Mouse (Mus musculus) hindbrain, embryonic 11.5 days (tissue): Measurements from ENCODE around the gene Stxbp4. TPM values are rescaled to one million over a fixed set of nuclear protein-coding genes. Genes with fewer than 3 reads are reported as not detected.

Experiments used
- ATAC-seq: fragments of 200-750 bp; cut with Nextera tagmentation; 2 replicates; pipeline ENCODE4 v1.8.0; 2017; ENCODE audit warnings: mild to moderate bottlenecking, moderate TSS enrichment, moderate library complexity; ENCODE audit not compliant: low FRiP score
- DNase-seq: peaks from one replicate; pipeline ENCODE4 v3.0.0-alpha.2; 2015; ENCODE audit warnings: low spot score
- H3K27ac ChIP-seq: fragments of 300-500 bp; sonication (generic); 2 replicates; pipeline ENCODE4 v1.5.1; 2014; ENCODE audit warnings: mild to moderate bottlenecking, low read depth, low read length
- H3K27me3 ChIP-seq: fragments of 300-500 bp; sonication (generic); 2 replicates; pipeline ENCODE4 v1.6.1; 2014; ENCODE audit warnings: mild to moderate bottlenecking, low read length, moderate library complexity, mixed read lengths; ENCODE audit not compliant: control insufficient read depth, insufficient read depth
- H3K36me3 ChIP-seq: fragments of 300-500 bp; sonication (generic); 2 replicates; pipeline ENCODE4 v1.6.1; 2014; ENCODE audit warnings: mild to moderate bottlenecking, low read length, moderate library complexity, mixed read lengths; ENCODE audit not compliant: control insufficient read depth, insufficient read depth
- H3K4me1 ChIP-seq: fragments of 300-500 bp; sonication (generic); replicated peaks from 2 replicates; pipeline ENCODE4 v1.6.1; 2014; ENCODE audit warnings: low read length, mixed read lengths; ENCODE audit not compliant: control insufficient read depth, insufficient read depth
- H3K4me2 ChIP-seq: fragments of 300-500 bp; sonication (generic); replicated peaks from 2 replicates; pipeline ENCODE4 v1.6.1; 2014; ENCODE audit warnings: mild to moderate bottlenecking, low read depth, low read length
- H3K4me3 ChIP-seq: fragments of 300-500 bp; sonication (generic); 2 replicates; pipeline ENCODE4 v1.5.1; 2014; ENCODE audit warnings: low read depth, low read length
- H3K9ac ChIP-seq: fragments of 300-500 bp; sonication (generic); 2 replicates; pipeline ENCODE4 v1.6.1; 2014; ENCODE audit warnings: low read depth, low read length
- H3K9me3 ChIP-seq: fragments of 300-500 bp; sonication (generic); 2 replicates; pipeline ENCODE4 v1.6.1; 2016; ENCODE audit warnings: low read length; ENCODE audit not compliant: control insufficient read depth
- WGBS: fragments of 180-500 bp; shearing (Covaris S2); extraction: QIAGEN DNeasy Blood & Tissue Kit; methylation state at CpG from one replicate; pipeline ENCODE4 v1.1.7; 2014; 5-methylcytosine and 5-hydroxymethylcytosine counted together
- polyA plus RNA-seq: library from polyadenylated mRNA; unstranded; fragments of >200 nt; fragmentation: Nextera tagmentation; extraction: Ambion mirVana; gene quantifications from 2 replicates; pipeline ENCODE4 v1.2.1, GENCODE M21; 2014

Stxbp4 gene
- polyA plus RNA-seq, 1 experiment from 2014 or later: 43.5 TPM

- ATAC-seq: no peak
- no peaks in the 10 kb centered on the region for H3K27me3 ChIP-seq
- WGBS: 71% methylated on average over 14 of the region's 14 CpGs
- no peaks in the 10 kb centered on the region for H3K4me1 ChIP-seq
- H3K4me2 ChIP-seq: no peak overlapping the region
- H3K9me3 ChIP-seq: no peaks in the 10 kb centered on the region
- H3K27ac ChIP-seq: 0 out of 2 replicates have a peak overlapping the region, but pooled peaks have one; percentile 30
- DNase-seq: no peak
- H3K4me3 ChIP-seq: no peak overlapping the region
- no peak overlapping the region for H3K9ac ChIP-seq
- H3K36me3 ChIP-seq: no peaks in the 10 kb centered on the region
Observed at GRCm38 (mm10) chr11:90484750-90485637, 152.9 kb downstream of the Stxbp4 start.

- Histone ChIP-seq H3K36me3 (no peaks in the 10 kb centered on the region), H3K27ac (no peak overlapping the region), H3K9me3 (no peaks in the 10 kb centered on the region), H3K4me3 (no peak overlapping the region), H3K9ac (no peak overlapping the region), H3K27me3 (no peaks in the 10 kb centered on the region), H3K4me1 (no peaks in the 10 kb centered on the region), H3K4me2 (no peak overlapping the region)
- DNase-seq (no peak), ATAC-seq (no peak)
- 95% methylated on average over 3 of the region's 3 CpGs for WGBS
Observed at GRCm38 (mm10) chr11:90483766-90484165, 154.1 kb downstream of the Stxbp4 start.

- no peaks in the 10 kb centered on the region for H3K36me3 ChIP-seq
- H3K9ac ChIP-seq: no peak overlapping the region
- DNase-seq (no peak), ATAC-seq (no peak)
- H3K27me3 ChIP-seq: no peaks in the 10 kb centered on the region
- no peaks in the 10 kb centered on the region for H3K9me3 ChIP-seq
- H3K27ac ChIP-seq: no peak overlapping the region
- H3K4me2 ChIP-seq: no peak overlapping the region
- 91% methylated on average over 1 of the region's 1 CpGs for WGBS
- no peaks in the 10 kb centered on the region for H3K4me1 ChIP-seq
- no peak overlapping the region for H3K4me3 ChIP-seq
Observed at GRCm38 (mm10) chr11:90481828-90482227, 156.1 kb downstream of the Stxbp4 start.

GRCm38 (mm10) chr11:90470271-90470670 is 167.6 kb downstream of the Stxbp4 start:
- no peak overlapping the region for H3K9ac ChIP-seq
- WGBS: 89% methylated on average over 4 of the region's 4 CpGs
- no peaks in the 10 kb centered on the region for H3K27me3 ChIP-seq
- H3K27ac ChIP-seq: no peak overlapping the region
- H3K4me2 ChIP-seq: no peak overlapping the region
- no peaks in the 10 kb centered on the region for H3K36me3 ChIP-seq
- no peak for DNase-seq
- H3K9me3 ChIP-seq: no peaks in the 10 kb centered on the region
- no peak overlapping the region for H3K4me3 ChIP-seq
- no peak for ATAC-seq
- no peaks in the 10 kb centered on the region for H3K4me1 ChIP-seq

GRCm38 (mm10) chr11:90464046-90464595 is 173.8 kb downstream of the Stxbp4 start:
- no peak overlapping the region for H3K27ac ChIP-seq
- H3K9me3 ChIP-seq: no peaks in the 10 kb centered on the region
- 72% methylated on average over 10 of the region's 10 CpGs for WGBS
- DNase-seq (no peak), ATAC-seq (no peak)
- no peak overlapping the region for H3K9ac ChIP-seq
- H3K27me3 ChIP-seq: no peaks in the 10 kb centered on the region
- H3K4me3 ChIP-seq: no peak overlapping the region
- H3K4me2 ChIP-seq: no peak overlapping the region
- no peaks in the 10 kb centered on the region for H3K4me1 ChIP-seq
- H3K36me3 ChIP-seq: no peaks in the 10 kb centered on the region

GRCm38 (mm10) chr11:90460458-90460857 is 177.4 kb downstream of the Stxbp4 start:
- no peak for DNase-seq
- H3K4me2 ChIP-seq: no peak overlapping the region
- no peak overlapping the region for H3K9ac ChIP-seq
- H3K36me3 ChIP-seq: no peaks in the 10 kb centered on the region
- H3K4me3 ChIP-seq: no peak overlapping the region
- no peaks in the 10 kb centered on the region for H3K27me3 ChIP-seq
- no peak for ATAC-seq
- H3K9me3 ChIP-seq: no peaks in the 10 kb centered on the region
- 84% methylated on average over 3 of the region's 3 CpGs for WGBS
- H3K27ac ChIP-seq: no peak overlapping the region
- no peaks in the 10 kb centered on the region for H3K4me1 ChIP-seq

GRCm38 (mm10) chr11:90452134-90452533 is 185.8 kb downstream of the Stxbp4 start:
- DNase-seq (no peak), ATAC-seq (no peak)
- no peak overlapping the region for H3K4me2 ChIP-seq
- no peaks in the 10 kb centered on the region for H3K4me1 ChIP-seq
- no peak overlapping the region for H3K9ac ChIP-seq
- no peak overlapping the region for H3K4me3 ChIP-seq
- H3K27me3 ChIP-seq: no peaks in the 10 kb centered on the region
- H3K36me3 ChIP-seq: no peaks in the 10 kb centered on the region
- no peaks in the 10 kb centered on the region for H3K9me3 ChIP-seq
- 64% methylated on average over 3 of the region's 3 CpGs for WGBS
- H3K27ac ChIP-seq: no peak overlapping the region

GRCm38 (mm10) chr11:90451506-90451905 is 186.4 kb downstream of the Stxbp4 start:
- no peak overlapping the region for H3K4me2 ChIP-seq
- 84% methylated on average over 5 of the region's 5 CpGs for WGBS
- H3K9ac ChIP-seq: no peak overlapping the region
- no peak overlapping the region for H3K27ac ChIP-seq
- H3K9me3 ChIP-seq: no peaks in the 10 kb centered on the region
- H3K4me3 ChIP-seq: no peak overlapping the region
- ATAC-seq (no peak), DNase-seq (no peak)
- no peaks in the 10 kb centered on the region for H3K4me1 ChIP-seq
- no peaks in the 10 kb centered on the region for H3K27me3 ChIP-seq
- no peaks in the 10 kb centered on the region for H3K36me3 ChIP-seq

- Histone ChIP-seq H3K4me1 (no peaks in the 10 kb centered on the region), H3K27ac (no peak overlapping the region), H3K36me3 (no peaks in the 10 kb centered on the region), H3K27me3 (no peaks in the 10 kb centered on the region), H3K4me3 (no peak overlapping the region), H3K9me3 (no peaks in the 10 kb centered on the region), H3K4me2 (no peak overlapping the region), H3K9ac (no peak overlapping the region)
- ATAC-seq (no peak), DNase-seq (no peak)
- WGBS: 88% methylated on average over 2 of the region's 2 CpGs
Observed at GRCm38 (mm10) chr11:90442462-90442861, 195.4 kb downstream of the Stxbp4 start.
